Mouse (Mus musculus) olfactory bulb, adult 2 months (tissue): Measurements from ENCODE around the gene Cldn12. TPM values are rescaled to one million over a fixed set of nuclear protein-coding genes. Genes with fewer than 3 reads are reported as not detected.

Source experiments
- H3K27ac ChIP-seq: fragments of 200-500 bp; 2 replicates; pipeline ENCODE4 v1.5.1; 2012; ENCODE audit warnings: low read depth, low read length; ENCODE audit not compliant: insufficient read depth
- H3K4me1 ChIP-seq: fragments of 200-500 bp; 2 replicates; pipeline ENCODE4 v1.6.1; 2012; ENCODE audit warnings: low read length; ENCODE audit not compliant: control insufficient read depth, insufficient read depth
- H3K4me3 ChIP-seq: fragments of 200-500 bp; 2 replicates; pipeline ENCODE4 v1.5.1; 2012; ENCODE audit warnings: mild to moderate bottlenecking, low read depth, low read length, moderate library complexity; ENCODE audit not compliant: insufficient read depth
- CTCF ChIP-seq: fragments of 200-500 bp; IDR thresholded peaks from 2 replicates; pipeline ENCODE4 v1.5.1; 2012; ENCODE audit warnings: low read depth, mild to moderate bottlenecking, low read length, moderate library complexity; ENCODE audit not compliant: insufficient read depth
- POLR2A ChIP-seq: fragments of 200-500 bp; IDR thresholded peaks from 2 replicates; pipeline ENCODE4 v1.6.1; 2012; ENCODE audit warnings: mild to moderate bottlenecking, low read depth, low read length, moderate library complexity; ENCODE audit not compliant: insufficient read depth
- WGBS: fragments of 180-500 bp; shearing (Covaris S2); methylation state at CpG from one replicate; pipeline ENCODE4 v1.1.7; 2018; 5-methylcytosine and 5-hydroxymethylcytosine counted together
- polyA plus RNA-seq: library from polyadenylated mRNA; stranded (reverse); fragments of >200 nt; gene quantifications from 2 replicates; pipeline ENCODE4 v1.2.4, GENCODE M21; 2012; ENCODE audit warnings: low replicate concordance; ENCODE audit not compliant: missing spikeins, insufficient read depth, insufficient read length

Cldn12 gene
- polyA plus RNA-seq: not detected in 2 replicates

GRCm38 (mm10) chr5:5514196-5515076, at the start of gene Cldn12:
Cldn12 (minus strand) TSS chr5:5514958.
- Histone ChIP-seq H3K4me3 (peak within 1 kb of the TSS; percentile 88), H3K4me1 (peaks cover 2% of the 10 kb centered on the region), H3K27ac (peak within 1 kb of the TSS; percentile 99)
- under 1% methylated on average over 78 of the region's 79 CpGs for WGBS
- TF ChIP-seq POLR2A (peak; percentile 70), CTCF (no peak)

- Histone ChIP-seq H3K4me3 (no peak overlapping the region), H3K4me1 (no peaks in the 10 kb centered on the region), H3K27ac (no peak overlapping the region)
- WGBS: 77% methylated on average over 3 of the region's 3 CpGs
- TF ChIP-seq POLR2A (no peak), CTCF (no peak)
Observed at GRCm38 (mm10) chr5:5562435-5562834, 47.7 kb upstream of the Cldn12 start.

- no peak overlapping the region for H3K27ac ChIP-seq
- no peaks in the 10 kb centered on the region for H3K4me1 ChIP-seq
- H3K4me3 ChIP-seq: no peak overlapping the region
- 70% methylated on average over 4 of the region's 4 CpGs for WGBS
- no peak for TF ChIP-seq CTCF
- no peak for TF ChIP-seq POLR2A
Observed at GRCm38 (mm10) chr5:5561041-5561706, 46.4 kb upstream of the Cldn12 start.

GRCm38 (mm10) chr5:5559798-5560197, 45.0 kb upstream of the Cldn12 start:
- Histone ChIP-seq H3K27ac (no peak overlapping the region), H3K4me3 (peak overlapping the region; percentile 76), H3K4me1 (no peaks in the 10 kb centered on the region)
- WGBS: 33% methylated on average over 8 of the region's 8 CpGs
- no peak for TF ChIP-seq POLR2A
- TF ChIP-seq CTCF: no peak

GRCm38 (mm10) chr5:5559079-5559740, 44.5 kb upstream of the Cldn12 start, which contains the start of gene Gtpbp10:
Gtpbp10 (minus strand) TSS chr5:5559538.
- Histone ChIP-seq H3K4me1 (no peaks in the 10 kb centered on the region), H3K27ac (no peak within 1 kb of the TSS), H3K4me3 (peak within 1 kb of the TSS; percentile 76)
- WGBS: under 1% methylated on average over 43 of the region's 43 CpGs
- no peak for TF ChIP-seq CTCF
- TF ChIP-seq POLR2A: peak; percentile 83

GRCm38 (mm10) chr5:5551110-5551509, 36.4 kb upstream of the Cldn12 start:
- Histone ChIP-seq H3K4me3 (no peak overlapping the region), H3K4me1 (no peaks in the 10 kb centered on the region), H3K27ac (no peak overlapping the region)
- no peak for TF ChIP-seq POLR2A
- 88% methylated on average over 1 of the region's 1 CpGs for WGBS

GRCm38 (mm10) chr5:5540385-5540784, 25.6 kb upstream of the Cldn12 start:
- Histone ChIP-seq H3K4me1 (no peaks in the 10 kb centered on the region), H3K27ac (no peak overlapping the region), H3K4me3 (no peak overlapping the region)
- TF ChIP-seq POLR2A: no peak
- TF ChIP-seq CTCF: no peak
- 46% methylated on average over 3 of the region's 3 CpGs for WGBS

- no peak for TF ChIP-seq CTCF
- TF ChIP-seq POLR2A: no peak
- Histone ChIP-seq H3K4me1 (no peaks in the 10 kb centered on the region), H3K4me3 (no peak overlapping the region), H3K27ac (no peak overlapping the region)
- 77% methylated on average over 3 of the region's 3 CpGs for WGBS
Observed at GRCm38 (mm10) chr5:5539771-5540170, 25.0 kb upstream of the Cldn12 start.
